Mouse (Mus musculus) C2C12 (cell line): ENCODE measurements around the gene Trpv5.

ENCODE experiments used
- CTCF ChIP-seq: IDR thresholded peaks from one replicate; pipeline ENCODE4 v1.5.1; 2011; ENCODE audit not compliant: control insufficient read depth, insufficient read depth, insufficient read length
- FOSL1 ChIP-seq: IDR thresholded peaks from one replicate; pipeline ENCODE4 v1.8.0; 2011; ENCODE audit warnings: mild to moderate bottlenecking, low read length; ENCODE audit not compliant: poor library complexity, insufficient read depth, severe bottlenecking
- MYOG ChIP-seq: IDR thresholded peaks from one replicate; pipeline ENCODE4 v1.6.1; 2011; ENCODE audit not compliant: control insufficient read depth, insufficient read length; ENCODE audit errors: extremely low read depth

GRCm38 (mm10) chr6:41630791-41631190 is 49.8 kb downstream of the Trpv5 start:
- TF ChIP-seq CTCF (no peak), MYOG (no peak), FOSL1 (no peak)
